Mouse (Mus musculus) ES-E14 (cell line): ENCODE results near the gene Sp9. TPM values are rescaled to one million over a fixed set of nuclear protein-coding genes. Genes with fewer than 3 reads are reported as not detected.

Source experiments
- DNase-seq: peaks from one replicate; pipeline ENCODE4 v3.0.0-alpha.2; 2013; ENCODE audit warnings: low read depth, low spot score
- H3K27ac ChIP-seq: 2 replicates; pipeline ENCODE4 v1.5.1; 2012; ENCODE audit warnings: low read depth, mild to moderate bottlenecking, low read length, moderate library complexity, mixed read lengths; ENCODE audit not compliant: poor library complexity, insufficient read depth, severe bottlenecking
- H3K36me3 ChIP-seq: 2 replicates; pipeline ENCODE4 v1.6.1; 2012; ENCODE audit warnings: mild to moderate bottlenecking, low read length, moderate library complexity, mixed read lengths; ENCODE audit not compliant: control insufficient read depth, poor library complexity, insufficient read depth, severe bottlenecking
- H3K4me1 ChIP-seq, 2 experiments: fragments of 150-350 bp in 1 of 2; sonication (generic) in 1 of 2; 2 replicates each; pipeline ENCODE4 v1.6.1; 2012; ENCODE audit warnings: low read length in 2 of 2, mild to moderate bottlenecking in 1 of 2, mixed read lengths in 1 of 2; ENCODE audit not compliant: control insufficient read depth in 2 of 2, insufficient read depth in 2 of 2, poor library complexity in 1 of 2
- H3K4me3 ChIP-seq, 2 experiments: fragments of 150-350 bp in 1 of 2; sonication (generic) in 1 of 2; 2 replicates each; pipeline ENCODE4 v1.5.1; 2012; ENCODE audit warnings: low read length in 2 of 2, low read depth in 1 of 2, mild to moderate bottlenecking in 1 of 2, mixed read lengths in 1 of 2; ENCODE audit not compliant: insufficient read depth in 1 of 2, poor library complexity in 1 of 2, severe bottlenecking in 1 of 2
- H3K9ac ChIP-seq: 2 replicates; pipeline ENCODE4 v1.6.1; 2012; ENCODE audit warnings: low read depth, mild to moderate bottlenecking, low read length, mixed read lengths; ENCODE audit not compliant: poor library complexity, insufficient read depth, severe bottlenecking
- H3K9me3 ChIP-seq: fragments of 150-350 bp; sonication (generic); 2 replicates; pipeline ENCODE4 v1.6.1; 2012; ENCODE audit warnings: low read depth, mild to moderate bottlenecking, low read length; ENCODE audit not compliant: control insufficient read depth, insufficient read depth
- CHD2 ChIP-seq: IDR thresholded peaks from 2 replicates; pipeline ENCODE4 v1.6.1; 2014; ENCODE audit warnings: mild to moderate bottlenecking, low read depth, low read length, inconsistent platforms
- HCFC1 ChIP-seq: IDR thresholded peaks from 2 replicates; pipeline ENCODE4 v1.6.1; 2012; ENCODE audit warnings: low read length, inconsistent platforms, borderline replicate concordance; ENCODE audit not compliant: insufficient read depth
- MAFK ChIP-seq: IDR thresholded peaks from 2 replicates; pipeline ENCODE4 v1.6.1; 2014; ENCODE audit warnings: mild to moderate bottlenecking, low read depth, low read length, inconsistent platforms; ENCODE audit not compliant: insufficient read depth
- ZC3H11A ChIP-seq: IDR thresholded peaks from 2 replicates; pipeline ENCODE4 v1.6.1; 2012; ENCODE audit warnings: low read depth, mild to moderate bottlenecking, inconsistent platforms, low read length, borderline replicate concordance
- ZNF384 ChIP-seq: IDR thresholded peaks from 2 replicates; pipeline ENCODE4 v1.6.1; 2012; ENCODE audit warnings: low read depth, low read length, inconsistent platforms
- in situ Hi-C, 2 experiments: fragments of 600-800 bp; cut with MboI; formaldehyde crosslinking; loops; one replicate each; pipeline ENCODE4 v1.15.1; 2025; ENCODE audit warnings: low sequenced_read_pairs in 2 of 2, inconsistent platforms in 1 of 2; ENCODE audit not compliant: unreplicated experiment in 2 of 2
- total RNA-seq: library from RNA; depleted of rRNA; stranded (reverse); fragments of 300-350 nt; gene quantifications from 2 replicates; pipeline ENCODE4 v1.2.3, GENCODE M21; 2012

The Sp9 gene
- total RNA-seq, 1 experiment: 0.80 TPM

GRCm38 (mm10) chr2:73273249-73274118, 1.8 kb downstream of the Sp9 start:
- Histone ChIP-seq H3K9me3 (no peaks in the 10 kb centered on the region), H3K4me3 (peak overlapping the region; percentile 36 to 46), H3K4me1 (peaks cover 0 to 7% of the 10 kb centered on the region in 2 experiments; a peak in 2 of 4 replicates), H3K9ac (no peak overlapping the region), H3K27ac (no peak overlapping the region), H3K36me3 (no peaks in the 10 kb centered on the region)
- in situ Hi-C loops: loop anchor here in 1 of 2 experiments (10.0 kb wide), 2 partner anchors 1391 to 1739 kb away; partner anchors contain the start of gene Hoxd13
- TF ChIP-seq MAFK (no peak), HCFC1 (no peak), ZC3H11A (no peak), CHD2 (no peak), ZNF384 (no peak)
- no peak for DNase-seq

GRCm38 (mm10) chr2:73274119-73274920, 2.6 kb downstream of the Sp9 start:
- H3K9me3 ChIP-seq: no peaks in the 10 kb centered on the region
- TF ChIP-seq HCFC1 (0 out of 2 replicates have a peak, but pooled peaks have one; percentile 17), MAFK (no peak)
- no peaks in the 10 kb centered on the region for H3K36me3 ChIP-seq
- DNase-seq: no peak
- in situ Hi-C loops: loop anchor here in 1 of 2 experiments (10.0 kb wide), 2 partner anchors 1390 to 1740 kb away; partner anchors contain the start of gene Hoxd13
- peaks cover 0 to 10% of the 10 kb centered on the region in 2 experiments; a peak in 2 of 4 replicates for H3K4me1 ChIP-seq
- no peak overlapping the region for H3K27ac ChIP-seq
- H3K4me3 ChIP-seq: peak overlapping the region; percentile 36 to 46
- peak overlapping the region; percentile 12; the same call in 1 of the 2 replicates for H3K9ac ChIP-seq

GRCm38 (mm10) chr2:73275261-73276040, 3.7 kb downstream of the Sp9 start:
- Histone ChIP-seq H3K9ac (no peak overlapping the region), H3K4me1 (peaks cover 0 to 7% of the 10 kb centered on the region in 2 experiments; a peak in 2 of 4 replicates), H3K27ac (no peak overlapping the region), H3K36me3 (no peaks in the 10 kb centered on the region), H3K4me3 (no peak overlapping the region), H3K9me3 (no peaks in the 10 kb centered on the region)
- no peak for TF ChIP-seq ZNF384
- no peak for DNase-seq
- in situ Hi-C loops: loop anchor here in 1 of 2 experiments (10.0 to 25.0 kb wide), 3 partner anchors 1038 to 1741 kb away; partner anchors contain the start of gene Hoxd13

- Histone ChIP-seq H3K36me3 (no peaks in the 10 kb centered on the region), H3K4me1 (peaks cover 0 to 7% of the 10 kb centered on the region in 2 experiments; a peak in 1 of 4 replicates), H3K9me3 (no peaks in the 10 kb centered on the region), H3K9ac (no peak overlapping the region), H3K4me3 (no peak overlapping the region), H3K27ac (no peak overlapping the region)
- TF ChIP-seq CHD2: no peak
- TF ChIP-seq MAFK: no peak
- in situ Hi-C loops: loop anchor here in 1 of 2 experiments (10.0 to 25.0 kb wide), 3 partner anchors 1039 to 1741 kb away; partner anchors contain the start of gene Hoxd13
- DNase-seq: no peak
These were observed 4.4 kb downstream of the Sp9 start for GRCm38 (mm10) chr2:73276141-73276571.
